Mouse (Mus musculus) lung, postnatal 0 days (tissue): ENCODE results near the gene Rbm28.

Source experiments
- CTCF ChIP-seq: IDR thresholded peaks from 2 replicates; pipeline ENCODE4 v1.5.1; 2016; ENCODE audit warnings: antibody characterized with exemption, mild to moderate bottlenecking
- EP300 ChIP-seq: IDR thresholded peaks from 2 replicates; pipeline ENCODE4 v1.6.1; 2016; ENCODE audit warnings: antibody characterized with exemption, mild to moderate bottlenecking, control low read depth

DNA sequence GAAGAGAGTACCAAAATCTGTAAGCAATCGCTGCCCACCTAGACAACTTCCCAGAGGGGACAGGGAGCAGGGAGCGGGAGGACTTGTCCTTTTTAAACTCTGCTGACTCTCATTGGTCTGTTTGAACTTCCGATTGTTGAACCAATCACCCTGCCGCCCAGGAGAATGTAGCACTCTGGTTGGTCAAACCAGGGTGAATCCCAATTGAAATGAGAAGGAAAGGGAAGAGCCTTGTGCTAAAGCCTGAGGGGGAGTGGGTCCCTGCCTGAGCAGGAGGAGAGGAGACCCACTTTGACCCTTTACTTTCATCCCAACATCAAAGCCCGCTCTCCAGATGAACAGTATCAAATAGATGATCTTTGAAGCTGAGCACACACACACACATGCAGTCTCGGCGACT, 80.4 kb downstream of the Rbm28 start:
- TF ChIP-seq EP300, result no peak
- TF ChIP-seq CTCF, result no peak
